Mouse (Mus musculus) G1E (cell line): ENCODE data around the gene Gm15140. TPM values are rescaled to one million over a fixed set of nuclear protein-coding genes. Genes with fewer than 3 reads are reported as not detected.
"Not testable (repeated sequence)": the region's sequence is repeated elsewhere in the genome, so short reads cannot be mapped to it uniquely, and the experiment has no call there.

Experiments used
- ATAC-seq: 2 replicates; pipeline ENCODE4 v1.8.0; 2016; ENCODE audit warnings: mild to moderate bottlenecking; ENCODE audit not compliant: insufficient number of reproducible peaks, poor library complexity, low FRiP score, severe bottlenecking; ENCODE audit errors: extremely low read depth
- DNase-seq: peaks from one replicate; pipeline ENCODE4 v3.0.0; 2012; ENCODE audit warnings: low spot score
- H3K27me3 ChIP-seq: 2 replicates; pipeline ENCODE4 v1.6.1; 2012; ENCODE audit warnings: mild to moderate bottlenecking, low read length, inconsistent platforms; ENCODE audit not compliant: insufficient read depth
- H3K36me3 ChIP-seq: replicated peaks from 2 replicates; pipeline ENCODE3; 2012; ENCODE audit warnings: mild to moderate bottlenecking, inconsistent platforms
- H3K4me1 ChIP-seq: 2 replicates; pipeline ENCODE4 v1.6.1; 2012; ENCODE audit warnings: low read depth, low read length, inconsistent platforms, mixed read lengths; ENCODE audit not compliant: insufficient read depth
- H3K4me3 ChIP-seq: 2 replicates; pipeline ENCODE4 v1.5.1; 2012; ENCODE audit warnings: low read depth, mild to moderate bottlenecking, inconsistent platforms, low read length, moderate library complexity, mixed read lengths
- H3K9me3 ChIP-seq: replicated peaks from 2 replicates; pipeline ENCODE4 v1.6.1; 2012; ENCODE audit warnings: inconsistent platforms
- polyA plus RNA-seq: library from polyadenylated mRNA; stranded (reverse); fragments of >175 nt; gene quantifications from 2 replicates; pipeline ENCODE4 v1.2.3, GENCODE M21; 2012
- total RNA-seq, 2 experiments: library from RNA; stranded (forward) in 1 of 2; stranded (reverse) in 1 of 2; fragments of 200-1000 nt in 1 of 2; fragments of >200 nt in 1 of 2; fragmentation: Nextera tagmentation in 1 of 2; gene quantifications; 2 replicates each; pipeline ENCODE4 v1.2.3; 2014 to 2017

The Gm15140 gene
- not detected in 2 replicates for total RNA-seq (2014; fragmentation: Nextera tagmentation)
- not detected in 2 replicates for total RNA-seq (2017)
- not detected in 2 replicates for polyA plus RNA-seq

DNA sequence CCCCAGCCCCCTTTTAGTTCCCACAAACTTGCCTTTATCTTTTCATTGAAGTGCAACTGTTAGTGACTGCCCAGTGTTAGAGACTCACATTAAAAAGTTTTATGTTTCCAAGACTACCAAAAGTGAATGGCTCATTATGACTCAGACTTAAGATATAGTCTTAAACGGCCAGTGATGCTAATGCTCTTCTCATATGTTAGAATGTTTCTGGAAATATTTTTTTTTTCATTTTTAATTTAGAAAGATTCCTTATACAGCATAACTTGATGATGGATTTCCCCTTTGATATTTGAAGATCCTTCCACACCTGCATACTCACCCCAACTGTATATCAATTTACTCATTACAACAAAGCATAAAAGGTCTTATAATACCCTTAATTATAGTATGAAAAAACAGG lies at the start of gene Gm15140:
Gene Gm15140 (minus strand): TSS at position 101 of the 400 bp plus-strand sequence.
- DNase-seq, result not testable (repeated sequence)

More for the DNA sequence above, at the start of gene Gm15140:
- H3K9me3 ChIP-seq, ATAC-seq, H3K36me3 ChIP-seq, H3K27me3 ChIP-seq, H3K4me3 ChIP-seq, H3K4me1 ChIP-seq: not testable (repeated sequence)

Other genes with a start within 250 kb of the Gm15140 start
- gene Samt1, start 108.0 kb downstream of the Gm15140 start, total RNA-seq (2014; fragmentation: Nextera tagmentation), result not detected in 2 replicates
- gene Samt1, start 108.0 kb downstream of the Gm15140 start, total RNA-seq (2017), result not detected in 2 replicates
- gene Samt1, start 108.0 kb downstream of the Gm15140 start, polyA plus RNA-seq, result not detected in 2 replicates
- gene 4921511M17Rik, start 86.9 kb downstream of the Gm15140 start, total RNA-seq (2014; fragmentation: Nextera tagmentation), result not detected in 2 replicates
- not detected in 2 replicates for gene 4921511M17Rik, start 86.9 kb downstream of the Gm15140 start, total RNA-seq (2017)
- not detected in 2 replicates for gene 4921511M17Rik, start 86.9 kb downstream of the Gm15140 start, polyA plus RNA-seq
- not detected in 2 replicates for gene Gm10057, start 65.6 kb downstream of the Gm15140 start, total RNA-seq (2014; fragmentation: Nextera tagmentation)
- gene Gm10057, start 65.6 kb downstream of the Gm15140 start, total RNA-seq (2017), result not detected in 2 replicates
- not detected in 2 replicates for gene Gm10057, start 65.6 kb downstream of the Gm15140 start, polyA plus RNA-seq
- gene 4930524N10Rik, start 222.7 kb upstream of the Gm15140 start, total RNA-seq (2014; fragmentation: Nextera tagmentation), result not detected in 2 replicates
- not detected in 2 replicates for gene 4930524N10Rik, start 222.7 kb upstream of the Gm15140 start, total RNA-seq (2017)
- gene 4930524N10Rik, start 222.7 kb upstream of the Gm15140 start, polyA plus RNA-seq, result not detected in 2 replicates